Comparison of ENCODE assay signal across 26 mouse cellular contexts in the genomic region with DNA sequence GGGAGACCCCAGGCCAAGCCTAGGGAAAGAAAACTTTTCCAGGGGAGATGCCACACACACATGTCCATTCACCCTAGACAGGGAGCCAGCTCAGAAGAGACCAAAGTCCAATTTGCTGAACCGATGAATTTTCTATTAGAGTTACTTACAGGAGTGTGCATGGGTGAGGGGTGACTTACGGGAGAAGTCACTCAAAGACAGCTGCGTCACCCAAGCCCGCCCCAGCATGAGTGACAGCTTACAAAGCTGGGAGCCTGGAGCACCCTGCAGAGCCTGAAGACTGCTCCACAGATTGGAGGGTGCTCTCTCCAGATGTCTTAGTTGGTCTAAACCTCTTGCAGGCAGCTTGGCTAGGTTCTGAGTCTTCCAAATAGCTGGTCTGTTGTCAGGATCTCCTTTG. TPM values are rescaled to one million over a fixed set of nuclear protein-coding genes. Genes with fewer than 3 reads are reported as not detected.
"Had no signal": no experiment of that assay in that cellular context is flagged by ENCODE, and none has a peak within 500 bp of the region (broad histone marks: within the 10 kb centered on the region; RNA-seq: fewer than 3 reads in every experiment).

No protein-coding gene starts in this region.

- H3K4me2 ChIP-seq: intestine, embryonic 15.5 days; liver, embryonic 11.5 days; liver, embryonic 15.5 days; lung, embryonic 15.5 days; midbrain, embryonic 15.5 days; neural tube, embryonic 12.5 days; neural tube, embryonic 15.5 days had no signal

- ATAC-seq: intestine, embryonic 15.5 days; midbrain, embryonic 15.5 days had no signal

- H3K27ac ChIP-seq: intestine, embryonic 15.5 days; left cerebral cortex, adult 2 months; liver, embryonic 15.5 days; lung, embryonic 15.5 days; midbrain, embryonic 10.5 days; midbrain, embryonic 15.5 days; neural tube, embryonic 12.5 days; neural tube, embryonic 15.5 days; stomach, postnatal 0 days had no signal

- H3K9me3 ChIP-seq: intestine, embryonic 15.5 days; liver, embryonic 15.5 days; lung, embryonic 15.5 days; midbrain, embryonic 10.5 days; midbrain, embryonic 15.5 days; neural tube, embryonic 12.5 days; neural tube, embryonic 15.5 days had no signal

- H3K36me3 ChIP-seq: intestine, embryonic 15.5 days; liver, embryonic 15.5 days; lung, embryonic 15.5 days; midbrain, embryonic 10.5 days; midbrain, embryonic 15.5 days; neural tube, embryonic 12.5 days; neural tube, embryonic 15.5 days had no signal

- H3K9ac ChIP-seq: intestine, embryonic 15.5 days; liver, embryonic 15.5 days; lung, embryonic 15.5 days; midbrain, embryonic 15.5 days; neural tube, embryonic 12.5 days; neural tube, embryonic 15.5 days had no signal

- H3K4me3 ChIP-seq: intestine, embryonic 15.5 days; left cerebral cortex, adult 2 months; liver, embryonic 15.5 days; lung, embryonic 15.5 days; megakaryocyte, embryonic 14.5 days; midbrain, embryonic 10.5 days; midbrain, embryonic 15.5 days; neural tube, embryonic 12.5 days; neural tube, embryonic 15.5 days had no signal

- DNase-seq: layer of hippocampus, postnatal 36 days; lung, adult 18-20 months; lung, postnatal 10 days; lung, postnatal 36 days; right cerebral cortex, adult 18-20 months; right cerebral cortex, postnatal 14 days; right cerebral cortex, postnatal 4 days; thymus, adult 2 months; thymus, postnatal 14 days; thymus, postnatal 4 days had no signal

RNA-seq across cellular contexts. Expression of gene Fosb, which starts 2.1 kb away (rescaled TPM):
- polyA plus RNA-seq: limb, embryonic 11.5 days; midbrain, embryonic 15.5 days; neural tube, embryonic 12.5 days had no signal

RNA-seq across cellular contexts. Expression of gene Ppm1n, which starts 32.1 kb away (rescaled TPM):
- total RNA-seq: left cerebral cortex, adult 2 months; left cerebral cortex, postnatal 36 days had no signal
- polyA plus RNA-seq: kidney, embryonic 16.5 days; limb, embryonic 14.5 days; liver, embryonic 11.5 days; lung, embryonic 15.5 days; neural tube, embryonic 12.5 days; stomach, embryonic 14.5 days had no signal
